7 mouse cellular contexts compared by ENCODE assay signal in genomic region chr19:9836581-9837340, GRCm38 (mm10). TPM values are rescaled to one million over a fixed set of nuclear protein-coding genes. Genes with fewer than 3 reads are reported as not detected.
DNase-seq lines count a peak whose midpoint lies in the region; ATAC-seq and TF ChIP-seq lines count a peak whose summit lies in the region.
"Not testable (repeated sequence)": the region's sequence is repeated elsewhere in the genome, so short reads cannot be mapped to it uniquely, and the experiment has no call there.

No protein-coding gene starts in this region.

- H3K4me3 ChIP-seq in forebrain, embryonic 10.5 days: peak overlapping the region; percentile 44
- peak overlapping the region; percentile 45 for H3K4me3 ChIP-seq in heart, embryonic 12.5 days
- peak overlapping the region; percentile 49; the same call in 1 of the 2 replicates for H3K4me3 ChIP-seq in kidney, adult 2 months (ENCODE audit: insufficient read depth, low read depth, low read length)

- ATAC-seq in heart, embryonic 12.5 days (ENCODE audit: insufficient number of reproducible peaks, low FRiP score): peak; percentile 79

- peak overlapping the region; percentile 52 for H3K4me2 ChIP-seq in heart, embryonic 12.5 days

- TF ChIP-seq CTCF in kidney, adult 2 months (conservative IDR thresholded peaks at IDR 0.05; ENCODE audit: insufficient read depth, insufficient read length, low read depth, low read length): not testable (repeated sequence)

- peak overlapping the region; percentile 79 for H3K27ac ChIP-seq in forebrain, embryonic 10.5 days
- peak overlapping the region; percentile 72; the same call in 1 of the 2 replicates for H3K27ac ChIP-seq in heart, embryonic 12.5 days (ENCODE audit: poor library complexity, severe bottlenecking)
- H3K27ac ChIP-seq in kidney, adult 2 months (ENCODE audit: insufficient read depth, low read depth, low read length): not testable (repeated sequence)

- H3K9ac ChIP-seq in heart, embryonic 12.5 days: 0 out of 2 replicates have a peak overlapping the region, but pooled peaks have one; percentile 57

- H3K36me3 ChIP-seq in forebrain, embryonic 10.5 days (replicated peaks); heart, embryonic 12.5 days; kidney, adult 2 months (ENCODE audit: control insufficient read depth, insufficient read depth, low read length): not testable (repeated sequence)

- DNase-seq in adrenal gland, postnatal 36 days: peak; percentile 65 to 69
- not testable (repeated sequence) for DNase-seq in forebrain, embryonic 10.5 days (ENCODE audit: extremely low spot score, low spot score)
- DNase-seq in kidney, adult 2 months: peak; percentile 58
- peak; percentile 54 to 68 for DNase-seq in left cerebral cortex, postnatal 14 days (ENCODE audit: low spot score in 2 of 2)
- DNase-seq in lung, postnatal 4 days: peak; percentile 65 to 68
- peak; percentile 59 to 72 for DNase-seq in right cerebral cortex, adult 2 months (ENCODE audit: low spot score in 2 of 2)

- not testable (repeated sequence) for TF ChIP-seq POLR2A in kidney, adult 2 months (IDR thresholded peaks at IDR 0.05; ENCODE audit: low read depth, low read length)

- not testable (repeated sequence) for H3K27me3 ChIP-seq in forebrain, embryonic 10.5 days (ENCODE audit: poor library complexity, severe bottlenecking); heart, embryonic 12.5 days (replicated peaks); kidney, adult 2 months (replicated peaks; ENCODE audit: control insufficient read depth, insufficient read depth, low read length)

- not testable (repeated sequence) for H3K9me3 ChIP-seq in forebrain, embryonic 10.5 days; heart, embryonic 12.5 days (replicated peaks)

- WGBS in forebrain, embryonic 10.5 days: 13% methylated on average over 18 of the region's 21 CpGs
- 15% methylated on average over 19 of the region's 21 CpGs for WGBS in heart, embryonic 12.5 days
- WGBS in kidney, adult 2 months: 13% methylated on average over 20 of the region's 21 CpGs

- intact Hi-C loops in left cerebral cortex, postnatal 14 days (cut with DNase I): not testable (repeated sequence)

- not testable (repeated sequence) for H3K4me1 ChIP-seq in forebrain, embryonic 10.5 days; heart, embryonic 12.5 days (replicated peaks); kidney, adult 2 months (ENCODE audit: control insufficient read depth, insufficient read depth, low read length)

RNA-seq across cellular contexts. Expression of gene Scgb2a2, which starts 10.6 kb away (rescaled TPM):
- not detected for total RNA-seq in adrenal gland, postnatal 36 days (2021)
- not detected in 2 replicates for polyA plus RNA-seq in forebrain, embryonic 10.5 days (2016; fragmentation: Nextera tagmentation; extraction: Ambion mirVana)
- not detected in 2 replicates for polyA plus RNA-seq in heart, embryonic 12.5 days (2016; fragmentation: Nextera tagmentation; extraction: Ambion mirVana)
- not detected in 2 replicates for polyA plus RNA-seq in kidney, adult 2 months (2012; rRNA removed)
- total RNA-seq in left cerebral cortex, postnatal 14 days (2021): not detected
